Mouse (Mus musculus) lung, postnatal 0 days (tissue): ENCODE data around the gene Adamts3. TPM values are rescaled to one million over a fixed set of nuclear protein-coding genes. Genes with fewer than 3 reads are reported as not detected.

Experiments
- ATAC-seq: fragments of 200-750 bp; cut with Nextera tagmentation; 2 replicates; pipeline ENCODE4 v1.8.0; 2017; ENCODE audit warnings: moderate library complexity
- DNase-seq: peaks from one replicate; pipeline ENCODE4 v3.0.0-alpha.2; 2016; ENCODE audit warnings: low spot score
- H3K27ac ChIP-seq: fragments of 300-500 bp; sonication (generic); 2 replicates; pipeline ENCODE4 v1.5.1; 2014; ENCODE audit warnings: antibody characterized with exemption, mild to moderate bottlenecking, low read length, mixed read lengths
- H3K27me3 ChIP-seq: fragments of 300-500 bp; sonication (generic); replicated peaks from 2 replicates; pipeline ENCODE4 v1.6.1; 2014; ENCODE audit warnings: low read length, mixed read lengths; ENCODE audit not compliant: insufficient read depth
- H3K36me3 ChIP-seq: fragments of 300-500 bp; sonication (generic); 2 replicates; pipeline ENCODE4 v1.6.1; 2014; ENCODE audit warnings: low read length, mixed read lengths; ENCODE audit not compliant: insufficient read depth
- H3K4me1 ChIP-seq: fragments of 300-500 bp; sonication (generic); 2 replicates; pipeline ENCODE4 v1.6.1; 2014; ENCODE audit warnings: antibody characterized with exemption, low read depth, low read length, mixed read lengths; ENCODE audit not compliant: insufficient read depth
- H3K4me2 ChIP-seq: fragments of 300-500 bp; sonication (generic); replicated peaks from 2 replicates; pipeline ENCODE4 v1.6.1; 2014; ENCODE audit warnings: low read depth, mild to moderate bottlenecking, low read length, moderate library complexity, mixed read lengths
- H3K4me3 ChIP-seq: fragments of 300-500 bp; sonication (generic); 2 replicates; pipeline ENCODE4 v1.5.1; 2014; ENCODE audit warnings: low read depth, low read length
- H3K9ac ChIP-seq: fragments of 300-500 bp; sonication (generic); replicated peaks from 2 replicates; pipeline ENCODE4 v1.6.1; 2014; ENCODE audit warnings: low read depth, mild to moderate bottlenecking
- H3K9me3 ChIP-seq: fragments of 300-500 bp; sonication (generic); 2 replicates; pipeline ENCODE4 v1.6.1; 2016; ENCODE audit warnings: low read length, mixed read lengths
- CTCF ChIP-seq: IDR thresholded peaks from 2 replicates; pipeline ENCODE4 v1.5.1; 2016; ENCODE audit warnings: antibody characterized with exemption, mild to moderate bottlenecking
- EP300 ChIP-seq: IDR thresholded peaks from 2 replicates; pipeline ENCODE4 v1.6.1; 2016; ENCODE audit warnings: antibody characterized with exemption, mild to moderate bottlenecking, control low read depth
- WGBS: fragments of 180-500 bp; shearing (Covaris S2); extraction: QIAGEN DNeasy Blood & Tissue Kit; methylation state at CpG from one replicate; pipeline ENCODE4 v1.1.7; 2014; 5-methylcytosine and 5-hydroxymethylcytosine counted together
- polyA plus RNA-seq: library from polyadenylated mRNA; unstranded; fragments of >200 nt; fragmentation: Nextera tagmentation; extraction: Ambion mirVana; gene quantifications from 2 replicates; pipeline ENCODE4 v1.2.1, GENCODE M21; 2015

The Adamts3 gene
- polyA plus RNA-seq, 1 experiment from 2014 or later, result 1.2 TPM

DNA sequence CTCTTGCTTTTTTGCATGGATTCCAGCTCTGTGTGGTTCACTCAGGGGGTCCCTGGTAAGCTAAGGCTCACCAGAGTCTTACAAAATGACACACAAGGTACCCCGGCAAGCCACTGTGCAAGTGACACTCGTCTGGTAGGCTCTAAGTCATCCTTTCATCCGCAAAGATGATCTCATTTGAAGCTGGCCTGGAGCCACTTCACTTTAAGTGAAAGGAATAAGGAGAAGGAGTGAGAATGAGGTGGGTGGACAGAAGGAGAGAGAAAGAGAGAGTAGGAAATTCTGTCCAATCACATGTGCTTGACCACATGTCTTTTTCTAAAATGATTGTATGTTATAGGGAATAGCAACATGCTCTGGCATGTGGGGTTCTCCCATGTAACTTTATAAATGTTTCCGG, 122.8 kb downstream of the Adamts3 start:
- no peaks in the 10 kb centered on the region for H3K9me3 ChIP-seq
- H3K36me3 ChIP-seq, result no peaks in the 10 kb centered on the region
- H3K9ac ChIP-seq, result no peak overlapping the region
- ATAC-seq (no peak), DNase-seq (no peak)
- H3K4me3 ChIP-seq, result no peak overlapping the region
- H3K27me3 ChIP-seq, result no peaks in the 10 kb centered on the region
- no peak overlapping the region for H3K27ac ChIP-seq
- H3K4me1 ChIP-seq, result no peaks in the 10 kb centered on the region
- 81% methylated on average over 4 of the region's 4 CpGs for WGBS
- no peak overlapping the region for H3K4me2 ChIP-seq
- TF ChIP-seq EP300 (no peak), CTCF (no peak)

DNA sequence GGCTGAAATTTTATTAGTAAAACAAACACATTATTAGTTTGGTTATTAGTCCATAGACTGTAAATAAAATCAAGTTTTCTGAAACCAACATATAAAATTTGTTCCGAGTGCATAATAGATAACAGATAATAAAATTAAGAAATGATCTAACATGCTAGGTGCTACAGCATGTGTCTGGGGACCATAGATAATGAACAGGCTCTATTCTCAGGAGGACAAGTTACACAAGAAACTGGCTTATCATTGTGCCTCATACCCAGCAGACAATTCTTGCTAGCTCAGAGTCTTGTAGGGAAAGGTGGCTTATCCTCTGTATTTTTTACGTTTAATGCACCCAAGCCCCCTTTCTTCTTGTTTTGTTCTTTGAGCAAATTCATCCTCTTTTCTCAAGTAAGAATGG, 131.3 kb downstream of the Adamts3 start:
- Histone ChIP-seq H3K27me3 (no peaks in the 10 kb centered on the region), H3K27ac (no peak overlapping the region), H3K4me2 (no peak overlapping the region), H3K36me3 (no peaks in the 10 kb centered on the region), H3K9me3 (no peaks in the 10 kb centered on the region; the same call in 1 of the 2 replicates), H3K4me3 (no peak overlapping the region), H3K9ac (no peak overlapping the region), H3K4me1 (no peaks in the 10 kb centered on the region)
- TF ChIP-seq EP300 (no peak), CTCF (no peak)
- no peak for ATAC-seq
- WGBS, result 82% methylated on average over 2 of the region's 2 CpGs
- no peak for DNase-seq

DNA sequence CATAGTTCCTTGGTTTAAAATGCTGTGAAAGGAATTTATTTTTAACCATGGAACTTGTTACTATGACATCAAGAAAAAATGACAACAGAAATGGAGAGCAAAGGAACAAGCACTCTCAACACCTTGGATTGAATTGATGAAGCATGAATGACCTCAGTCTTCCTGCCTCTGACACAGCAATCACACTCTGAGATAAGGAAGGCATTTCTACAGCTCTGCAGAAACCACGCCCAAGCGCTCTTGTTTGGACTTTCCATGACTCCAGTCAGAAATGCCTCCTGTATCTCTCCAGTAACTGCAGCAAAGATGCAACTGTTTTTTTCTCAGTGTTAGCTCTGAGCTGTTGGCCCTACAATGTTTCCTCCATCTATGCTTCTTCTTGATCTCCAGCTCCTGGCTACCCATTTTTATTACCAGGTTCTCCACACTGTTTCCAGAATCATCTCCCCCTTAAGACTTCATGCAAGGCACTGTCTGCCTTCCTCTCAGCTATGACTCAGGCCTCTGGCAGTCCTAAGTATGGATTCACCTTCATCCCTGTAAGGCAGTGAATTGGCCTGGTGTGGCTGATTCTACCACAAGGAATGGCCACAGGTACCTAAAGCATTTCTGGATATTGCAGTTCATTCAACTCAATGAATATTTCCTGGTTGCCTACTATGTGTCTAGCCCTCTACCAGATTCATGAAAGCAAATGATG, 134.8 kb downstream of the Adamts3 start:
- peak; percentile 30; the same call in 1 of the 2 replicates for ATAC-seq
- no peak overlapping the region for H3K27ac ChIP-seq
- no peaks in the 10 kb centered on the region for H3K27me3 ChIP-seq
- H3K4me2 ChIP-seq, result no peak overlapping the region
- no peaks in the 10 kb centered on the region for H3K4me1 ChIP-seq
- H3K36me3 ChIP-seq, result no peaks in the 10 kb centered on the region
- 40% methylated on average over 2 of the region's 2 CpGs for WGBS
- TF ChIP-seq EP300 (no peak), CTCF (no peak)
- H3K9me3 ChIP-seq, result no peaks in the 10 kb centered on the region; the same call in 1 of the 2 replicates
- no peak overlapping the region for H3K4me3 ChIP-seq
- DNase-seq, result peak; percentile 26
- H3K9ac ChIP-seq, result no peak overlapping the region

DNA sequence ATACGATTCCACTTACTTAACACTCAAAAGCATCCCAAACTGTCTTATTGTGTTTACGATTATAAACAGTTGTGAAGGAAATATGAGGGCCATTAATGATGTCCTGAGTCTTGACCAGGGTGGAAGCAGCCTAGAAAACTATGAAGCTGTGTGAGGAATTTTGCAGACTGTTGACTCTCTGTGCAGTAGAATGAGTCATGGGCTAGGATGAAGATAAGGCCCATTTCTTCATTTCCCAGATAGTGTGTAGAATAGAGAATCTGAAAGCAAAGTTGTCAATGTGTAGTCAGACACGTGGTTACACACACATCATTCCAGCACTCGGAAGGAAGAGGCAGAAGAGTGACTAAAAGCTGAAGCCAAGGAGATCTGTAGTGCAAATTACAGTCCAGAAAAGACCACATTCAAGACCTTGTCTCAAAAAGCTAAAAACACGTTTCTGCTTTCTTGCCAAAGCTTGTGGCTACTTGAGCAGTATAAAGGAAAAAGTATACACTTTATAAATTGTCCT, 135.9 kb downstream of the Adamts3 start:
- DNase-seq, result no peak

DNA sequence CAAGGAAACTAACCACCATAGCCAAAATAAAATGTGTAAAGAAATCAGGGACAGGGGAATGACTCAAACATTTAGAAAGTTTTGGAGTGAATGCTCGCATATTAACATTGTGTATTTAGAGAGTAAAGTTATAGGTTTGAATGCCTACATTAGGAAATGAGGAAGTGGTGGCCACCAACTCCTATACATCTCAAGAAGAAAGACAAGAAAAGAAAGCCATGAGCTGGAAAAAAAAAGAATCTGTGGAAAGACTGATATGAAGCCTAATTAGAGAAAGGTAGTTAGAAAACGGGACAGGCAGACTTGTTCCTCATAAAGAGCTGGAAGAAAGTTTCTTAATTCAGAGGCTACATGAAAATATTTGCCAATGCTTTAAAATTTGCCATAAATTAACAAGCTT, 138.0 kb downstream of the Adamts3 start:
- H3K27ac ChIP-seq, result no peak overlapping the region
- DNase-seq (no peak), ATAC-seq (no peak)
- H3K4me2 ChIP-seq, result no peak overlapping the region
- WGBS, result 79% methylated on average over 2 of the region's 2 CpGs
- no peaks in the 10 kb centered on the region for H3K9me3 ChIP-seq
- H3K27me3 ChIP-seq, result no peaks in the 10 kb centered on the region
- no peaks in the 10 kb centered on the region for H3K36me3 ChIP-seq
- no peak overlapping the region for H3K9ac ChIP-seq
- TF ChIP-seq CTCF (no peak), EP300 (no peak)
- no peaks in the 10 kb centered on the region for H3K4me1 ChIP-seq
- H3K4me3 ChIP-seq, result no peak overlapping the region

More for the DNA sequence above, 135.9 kb downstream of the Adamts3 start:
- Histone ChIP-seq H3K9ac (no peak overlapping the region), H3K4me1 (no peaks in the 10 kb centered on the region), H3K27ac (no peak overlapping the region), H3K4me2 (no peak overlapping the region), H3K36me3 (no peaks in the 10 kb centered on the region), H3K9me3 (no peaks in the 10 kb centered on the region; the same call in 1 of the 2 replicates), H3K4me3 (no peak overlapping the region), H3K27me3 (no peaks in the 10 kb centered on the region)
- ATAC-seq, result no peak
- 60% methylated on average over 5 of the region's 5 CpGs for WGBS
- TF ChIP-seq EP300 (no peak), CTCF (no peak)

DNA sequence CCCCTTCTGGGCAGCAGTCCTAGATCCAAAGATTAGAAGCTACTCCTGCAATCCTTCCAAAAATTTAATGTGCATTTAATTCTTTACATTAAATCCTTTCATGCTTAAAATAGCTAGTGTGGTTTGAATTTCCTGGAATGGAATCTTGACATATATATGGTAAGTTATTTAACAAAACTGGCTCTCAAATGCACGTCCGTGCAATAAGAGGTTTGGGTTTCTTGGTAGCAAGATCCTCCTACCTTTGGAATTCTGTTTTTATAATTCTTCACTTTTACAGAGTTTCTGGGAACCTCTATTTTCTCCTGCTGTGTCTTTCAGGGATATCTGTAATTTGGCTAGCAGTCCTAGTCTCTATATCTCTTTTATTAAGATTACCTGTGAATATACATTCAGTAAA, 148.4 kb downstream of the Adamts3 start:
- 66% methylated on average over 2 of the region's 2 CpGs for WGBS
- no peak for TF ChIP-seq EP300
- TF ChIP-seq CTCF, result no peak
- Histone ChIP-seq H3K27me3 (no peaks in the 10 kb centered on the region), H3K9me3 (no peaks in the 10 kb centered on the region), H3K4me3 (no peak overlapping the region), H3K27ac (no peak overlapping the region), H3K4me1 (no peaks in the 10 kb centered on the region), H3K36me3 (no peaks in the 10 kb centered on the region), H3K9ac (no peak overlapping the region), H3K4me2 (no peak overlapping the region)
- DNase-seq (no peak), ATAC-seq (no peak)

DNA sequence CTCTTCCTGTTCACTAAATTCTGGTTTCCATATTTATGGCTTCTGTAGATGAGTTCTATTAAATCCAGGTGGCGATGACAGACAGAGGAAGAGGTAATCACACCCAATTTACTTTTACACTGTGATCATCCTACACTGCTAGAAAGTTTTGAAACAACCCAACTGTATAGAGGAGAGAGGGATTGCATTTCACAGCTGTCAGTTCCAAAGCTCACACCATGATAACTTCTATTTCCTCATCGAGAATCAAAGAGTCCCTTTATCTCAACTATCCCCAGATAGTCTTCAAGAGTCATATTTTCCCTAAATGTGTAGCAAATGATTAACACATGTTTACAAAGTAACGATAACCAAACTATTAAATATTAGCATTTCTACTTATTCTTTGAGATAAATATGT, 152.7 kb downstream of the Adamts3 start:
- Histone ChIP-seq H3K4me3 (no peak overlapping the region), H3K27ac (no peak overlapping the region), H3K4me1 (no peaks in the 10 kb centered on the region), H3K36me3 (no peaks in the 10 kb centered on the region), H3K9ac (no peak overlapping the region), H3K9me3 (no peaks in the 10 kb centered on the region), H3K27me3 (no peaks in the 10 kb centered on the region), H3K4me2 (no peak overlapping the region)
- DNase-seq (no peak), ATAC-seq (no peak)
- 52% methylated on average over 3 of the region's 3 CpGs for WGBS
- TF ChIP-seq EP300 (no peak), CTCF (no peak)
